8 mouse cellular contexts compared by ENCODE assay signal in genomic region chr13:4190904-4191303, GRCm38 (mm10). TPM values are rescaled to one million over a fixed set of nuclear protein-coding genes. Genes with fewer than 3 reads are reported as not detected.
DNase-seq lines count a peak whose midpoint lies in the region; ATAC-seq and TF ChIP-seq lines count a peak whose summit lies in the region.

Gene Akr1c13 (plus strand): TSS chr13:4191150.

- no peak for DNase-seq in hindbrain, embryonic 14.5 days (ENCODE audit: low spot score)
- peak; percentile 45 for DNase-seq in R1 (ENCODE audit: low read depth, low spot score)
- DNase-seq in kidney, adult 18-20 months: peak; percentile 60
- peak; percentile 61 for DNase-seq in lung, postnatal 0 days (ENCODE audit: low spot score)
- no peak for DNase-seq in cerebellum, postnatal 4 days (ENCODE audit: low spot score in 2 of 2)

- no peaks in the 10 kb centered on the region for H3K36me3 ChIP-seq in hindbrain, embryonic 14.5 days (replicated peaks; ENCODE audit: control insufficient read depth, insufficient read depth)
- H3K36me3 ChIP-seq in hindbrain, embryonic 16.5 days (ENCODE audit: control insufficient read depth, insufficient read depth, low read length): no peaks in the 10 kb centered on the region
- H3K36me3 ChIP-seq in lung, postnatal 0 days (ENCODE audit: insufficient read depth, low read length): no peaks in the 10 kb centered on the region
- no peaks in the 10 kb centered on the region for H3K36me3 ChIP-seq in hindbrain, embryonic 12.5 days

- H3K9ac ChIP-seq in hindbrain, embryonic 14.5 days: no peak within 1 kb of the TSS
- H3K9ac ChIP-seq in hindbrain, embryonic 16.5 days (ENCODE audit: low read depth, low read length): no peak within 1 kb of the TSS
- no peak within 1 kb of the TSS for H3K9ac ChIP-seq in lung, postnatal 0 days (replicated peaks; ENCODE audit: low read depth)
- H3K9ac ChIP-seq in hindbrain, embryonic 12.5 days: no peak within 1 kb of the TSS

- no peak within 1 kb of the TSS for H3K4me3 ChIP-seq in hindbrain, embryonic 14.5 days (replicated peaks; ENCODE audit: low read length)
- no peak within 1 kb of the TSS for H3K4me3 ChIP-seq in hindbrain, embryonic 16.5 days (ENCODE audit: low read length)
- H3K4me3 ChIP-seq in lung, postnatal 0 days (ENCODE audit: low read depth, low read length): no peak within 1 kb of the TSS
- no peak within 1 kb of the TSS for H3K4me3 ChIP-seq in hindbrain, embryonic 12.5 days

- H3K9me3 ChIP-seq in hindbrain, embryonic 14.5 days (ENCODE audit: control insufficient read depth, low read length): no peaks in the 10 kb centered on the region
- H3K9me3 ChIP-seq in hindbrain, embryonic 16.5 days (ENCODE audit: control insufficient read depth, low read length): no peaks in the 10 kb centered on the region
- H3K9me3 ChIP-seq in lung, postnatal 0 days (ENCODE audit: low read length): no peaks in the 10 kb centered on the region
- H3K9me3 ChIP-seq in hindbrain, embryonic 12.5 days (replicated peaks): no peaks in the 10 kb centered on the region

- 0 out of 2 replicates have a peak within 1 kb of the TSS, but pooled peaks have one; percentile 10 for H3K4me2 ChIP-seq in hindbrain, embryonic 14.5 days (replicated peaks)
- H3K4me2 ChIP-seq in hindbrain, embryonic 16.5 days (ENCODE audit: low read length): no peak within 1 kb of the TSS
- no peak within 1 kb of the TSS for H3K4me2 ChIP-seq in lung, postnatal 0 days (replicated peaks; ENCODE audit: low read depth, low read length)
- no peak within 1 kb of the TSS for H3K4me2 ChIP-seq in hindbrain, embryonic 12.5 days (replicated peaks)

- TF ChIP-seq EP300 in lung, postnatal 0 days (IDR thresholded peaks at IDR 0.05): no peak

- no peak for TF ChIP-seq CTCF in lung, postnatal 0 days (IDR thresholded peaks at IDR 0.05)

- no peak within 1 kb of the TSS for H3K27ac ChIP-seq in hindbrain, embryonic 14.5 days
- no peak within 1 kb of the TSS for H3K27ac ChIP-seq in hindbrain, embryonic 16.5 days (ENCODE audit: low read depth, low read length)
- no peak within 1 kb of the TSS for H3K27ac ChIP-seq in lung, postnatal 0 days (ENCODE audit: low read length)
- H3K27ac ChIP-seq in hindbrain, embryonic 12.5 days: no peak within 1 kb of the TSS

- 62% methylated on average over 3 of the region's 3 CpGs for whole genome bisulfite sequencing in hindbrain, embryonic 14.5 days
- 61% methylated on average over 3 of the region's 3 CpGs for WGBS in hindbrain, embryonic 16.5 days
- WGBS in lung, postnatal 0 days: 35% methylated on average over 3 of the region's 3 CpGs
- 63% methylated on average over 3 of the region's 3 CpGs for WGBS in hindbrain, embryonic 12.5 days

- H3K4me1 ChIP-seq in hindbrain, embryonic 14.5 days (replicated peaks; ENCODE audit: control insufficient read depth, insufficient read depth, low read length): no peaks in the 10 kb centered on the region
- H3K4me1 ChIP-seq in hindbrain, embryonic 16.5 days (ENCODE audit: control insufficient read depth, insufficient read depth, low read depth, low read length): no peaks in the 10 kb centered on the region
- no peaks in the 10 kb centered on the region for H3K4me1 ChIP-seq in lung, postnatal 0 days (ENCODE audit: insufficient read depth, low read depth, low read length)
- H3K4me1 ChIP-seq in hindbrain, embryonic 12.5 days: no peaks in the 10 kb centered on the region

- no peaks in the 10 kb centered on the region for H3K27me3 ChIP-seq in hindbrain, embryonic 14.5 days (ENCODE audit: control insufficient read depth, insufficient read depth, low read length)
- H3K27me3 ChIP-seq in hindbrain, embryonic 16.5 days (replicated peaks; ENCODE audit: control insufficient read depth, insufficient read depth, low read length): no peaks in the 10 kb centered on the region
- no peaks in the 10 kb centered on the region for H3K27me3 ChIP-seq in lung, postnatal 0 days (replicated peaks; ENCODE audit: insufficient read depth, low read length)
- H3K27me3 ChIP-seq in hindbrain, embryonic 12.5 days: no peaks in the 10 kb centered on the region

- no peak for ATAC-seq in hindbrain, embryonic 14.5 days (ENCODE audit: low FRiP score)
- ATAC-seq in hindbrain, embryonic 16.5 days: no peak
- peak; percentile 71 for ATAC-seq in lung, postnatal 0 days
- ATAC-seq in erythroid progenitor cell, adult 5-6 weeks (replicated peaks; ENCODE audit: low FRiP score, poor library complexity, severe bottlenecking): no peak
- ATAC-seq in hindbrain, embryonic 12.5 days (ENCODE audit: low FRiP score): no peak

RNA-seq across cellular contexts. Expression of gene Akr1c13, which starts in this region (rescaled TPM):
- 5.5 and 7.5 TPM in 2 replicates for polyA plus RNA-seq in hindbrain, embryonic 14.5 days (2014; fragmentation: Nextera tagmentation; extraction: Ambion mirVana)
- polyA plus RNA-seq in hindbrain, embryonic 16.5 days (2015; fragmentation: Nextera tagmentation; extraction: Ambion mirVana): 4.1 and 5.4 TPM in 2 replicates
- polyA plus RNA-seq in lung, postnatal 0 days (2015; fragmentation: Nextera tagmentation; extraction: Ambion mirVana): 7.3 and 7.9 TPM in 2 replicates
- 5.4 TPM in 1 of 2 replicates, not detected in the other for total RNA-seq in erythroid progenitor cell, adult 5-6 weeks (2015; ENCODE audit: low replicate concordance)
- 2.8 TPM in 1 of 2 replicates, not detected in the other for total RNA-seq in erythroid progenitor cell, adult 5-6 weeks (2017; ENCODE audit: low replicate concordance)
- 2.0 and 2.1 TPM in 2 replicates for polyA plus RNA-seq in hindbrain, embryonic 12.5 days (2016; fragmentation: Nextera tagmentation; extraction: Ambion mirVana)

Comparison
In these comparisons a context has a peak if more than half of its experiments do, and no peak if none do; other contexts are left out.
1. DNase-seq: peak in R1 (single experiment), kidney, adult 18-20 months (single experiment) and lung, postnatal 0 days (single experiment); none in hindbrain, embryonic 14.5 days (single experiment) and cerebellum, postnatal 4 days (0 of 2).